Mouse (Mus musculus) G1E (cell line): Measurements from ENCODE around the gene Osbpl9.

Source experiments
- CTCF ChIP-seq: IDR thresholded peaks from 2 replicates; pipeline ENCODE4 v1.5.1; 2012; ENCODE audit warnings: low read depth, low read length, inconsistent platforms, mixed read lengths
- GATA1 ChIP-seq: IDR thresholded peaks from 2 replicates; pipeline ENCODE4 v1.6.1; 2012; ENCODE audit warnings: borderline replicate concordance, low read length, inconsistent platforms, mixed read lengths
- GATA2 ChIP-seq: IDR thresholded peaks from 2 replicates; pipeline ENCODE4 v1.6.1; 2012; ENCODE audit warnings: low read depth, low read length, inconsistent platforms, borderline replicate concordance
- POLR2AphosphoS5 ChIP-seq: IDR thresholded peaks from 2 replicates; pipeline ENCODE4 v1.6.1; 2012; ENCODE audit warnings: low read depth, low read length, inconsistent platforms; ENCODE audit not compliant: insufficient replicate concordance
- TAL1 ChIP-seq: conservative IDR thresholded peaks from 2 replicates; pipeline ENCODE4 v1.6.1; 2012; ENCODE audit warnings: low read depth, low read length, inconsistent platforms, mixed read lengths

DNA sequence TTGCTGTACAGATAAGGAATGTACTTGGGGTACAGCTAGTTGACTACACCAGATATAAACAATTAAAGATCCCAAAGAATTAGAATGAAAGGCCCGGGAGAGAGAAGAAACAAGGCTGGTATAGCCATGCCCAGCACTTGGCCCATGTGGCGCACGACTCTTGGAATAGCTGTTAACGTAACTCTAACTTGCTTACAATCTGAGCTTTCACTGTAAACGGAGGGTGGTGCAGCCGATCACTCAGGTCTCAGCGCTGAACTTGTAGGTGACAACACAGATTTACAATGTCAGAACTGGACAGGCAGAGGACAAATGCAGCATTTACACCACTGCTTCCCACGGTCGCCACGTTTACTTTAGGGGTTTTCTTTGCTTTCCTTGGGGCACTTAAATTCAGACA lies 10.5 kb downstream of the Osbpl9 start:
- TF ChIP-seq POLR2AphosphoS5 (no peak), CTCF (no peak), TAL1 (no peak), GATA1 (no peak), GATA2 (no peak)
